Mouse (Mus musculus) neural tube, embryonic 14.5 days (tissue): ENCODE results near the gene Nus1. TPM values are rescaled to one million over a fixed set of nuclear protein-coding genes. Genes with fewer than 3 reads are reported as not detected.

Experiments
- ATAC-seq: fragments of 200-750 bp; cut with Nextera tagmentation; 2 replicates; pipeline ENCODE4 v1.8.0; 2017; ENCODE audit warnings: low read depth, mild to moderate bottlenecking, moderate TSS enrichment, moderate library complexity
- H3K27ac ChIP-seq: fragments of 300-500 bp; sonication (generic); 2 replicates; pipeline ENCODE4 v1.5.1; 2014; ENCODE audit warnings: low read depth, mild to moderate bottlenecking, control low read depth, low read length, moderate library complexity, mixed read lengths
- H3K27me3 ChIP-seq: fragments of 300-500 bp; sonication (generic); 2 replicates; pipeline ENCODE4 v1.6.1; 2014; ENCODE audit warnings: low read length; ENCODE audit not compliant: control insufficient read depth, insufficient read depth
- H3K36me3 ChIP-seq: fragments of 300-500 bp; sonication (generic); 2 replicates; pipeline ENCODE4 v1.6.1; 2014; ENCODE audit warnings: low read length, mixed read lengths; ENCODE audit not compliant: control insufficient read depth, insufficient read depth
- H3K4me1 ChIP-seq: fragments of 300-500 bp; sonication (generic); 2 replicates; pipeline ENCODE4 v1.6.1; 2014; ENCODE audit warnings: low read length; ENCODE audit not compliant: control insufficient read depth, insufficient read depth
- H3K4me2 ChIP-seq: fragments of 300-500 bp; sonication (generic); 2 replicates; pipeline ENCODE4 v1.6.1; 2014; ENCODE audit warnings: mild to moderate bottlenecking, low read depth, low read length, control low read depth
- H3K4me3 ChIP-seq: fragments of 300-500 bp; sonication (generic); 2 replicates; pipeline ENCODE4 v1.5.1; 2014; ENCODE audit warnings: low read depth, low read length, control low read depth, mixed read lengths
- H3K9ac ChIP-seq: fragments of 300-500 bp; sonication (generic); replicated peaks from 2 replicates; pipeline ENCODE4 v1.6.1; 2014; ENCODE audit warnings: low read depth, mild to moderate bottlenecking, control low read depth, low read length, mixed read lengths
- H3K9me3 ChIP-seq: fragments of 300-500 bp; sonication (generic); 2 replicates; pipeline ENCODE4 v1.6.1; 2016; ENCODE audit warnings: low read length; ENCODE audit not compliant: control insufficient read depth
- WGBS: fragments of 180-500 bp; shearing (Covaris S2); extraction: QIAGEN DNeasy Blood & Tissue Kit; methylation state at CpG from one replicate; pipeline ENCODE4 v1.1.7; 2014; 5-methylcytosine and 5-hydroxymethylcytosine counted together
- polyA plus RNA-seq: library from polyadenylated mRNA; unstranded; fragments of >200 nt; fragmentation: Nextera tagmentation; extraction: Ambion mirVana; gene quantifications from 2 replicates; pipeline ENCODE4 v1.2.1, GENCODE M21; 2014

Nus1 gene
- polyA plus RNA-seq, 1 experiment from 2014 or later, result 24.7 TPM

DNA sequence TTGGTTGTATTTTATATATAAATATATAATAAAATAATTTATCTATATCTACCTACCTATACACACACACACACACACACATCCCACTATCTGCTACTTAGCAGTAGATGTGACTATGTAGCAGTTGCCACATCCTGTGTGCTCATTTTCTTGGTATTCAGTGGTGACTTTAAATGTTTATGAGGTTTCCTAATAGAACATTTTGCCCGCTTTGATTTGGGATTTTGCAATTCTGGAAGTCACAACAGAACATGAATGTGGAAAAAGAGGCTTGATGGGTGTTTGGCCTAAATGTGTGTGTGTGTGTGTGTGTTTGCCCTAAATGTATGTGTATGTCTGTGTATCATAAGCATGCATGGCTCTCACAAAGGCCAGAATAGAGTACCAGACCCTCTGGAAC, 33.8 kb upstream of the Nus1 start:
- H3K4me1 ChIP-seq, result peaks cover 12% of the 10 kb centered on the region
- H3K27me3 ChIP-seq, result no peaks in the 10 kb centered on the region
- no peak overlapping the region for H3K4me2 ChIP-seq
- H3K36me3 ChIP-seq, result no peaks in the 10 kb centered on the region
- H3K4me3 ChIP-seq, result no peak overlapping the region
- H3K9me3 ChIP-seq, result no peaks in the 10 kb centered on the region
- H3K9ac ChIP-seq, result no peak overlapping the region
- no peak for ATAC-seq
- no peak overlapping the region for H3K27ac ChIP-seq
- WGBS, result 92% methylated on average over 1 of the region's 1 CpGs

DNA sequence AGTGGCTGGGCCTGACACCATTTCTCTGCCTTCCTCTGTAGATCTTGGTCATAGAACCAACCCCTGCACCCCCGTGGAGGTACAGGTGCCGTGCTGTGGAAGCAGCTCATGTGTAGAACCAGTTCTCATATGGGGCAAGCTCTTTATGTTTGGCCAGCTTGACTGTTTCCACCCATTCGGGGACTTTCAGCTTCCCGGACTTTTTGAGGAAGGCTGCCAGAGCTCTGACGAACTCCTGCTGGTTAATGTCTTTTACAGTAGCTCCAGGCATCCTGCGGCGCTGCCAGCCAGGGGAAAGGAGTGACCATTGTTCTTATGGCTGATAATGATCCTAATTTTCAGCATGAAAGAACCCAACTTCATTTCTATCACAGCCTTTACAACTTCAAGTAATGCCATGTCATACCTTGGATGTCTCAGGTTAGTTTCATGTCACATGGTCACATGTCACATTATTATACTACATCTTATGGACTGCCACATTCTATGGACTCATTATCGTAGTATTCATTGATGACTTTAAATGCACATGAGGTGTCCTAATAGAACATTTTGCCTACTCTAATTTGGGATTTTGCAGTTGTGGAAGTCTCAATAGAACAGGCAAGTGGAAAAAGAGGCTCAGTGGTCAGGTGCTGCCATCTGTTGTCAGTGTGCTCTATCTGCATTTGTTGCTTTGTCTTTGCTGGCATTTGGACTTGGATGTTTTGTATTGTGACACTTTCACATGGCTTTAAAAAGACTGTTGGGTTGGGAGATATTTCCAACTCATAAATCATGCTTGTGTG, 32.3 kb upstream of the Nus1 start:
- Histone ChIP-seq H3K36me3 (no peaks in the 10 kb centered on the region), H3K9me3 (no peaks in the 10 kb centered on the region), H3K4me2 (no peak overlapping the region), H3K27ac (no peak overlapping the region), H3K4me3 (no peak overlapping the region), H3K9ac (no peak overlapping the region), H3K4me1 (peaks cover 4% of the 10 kb centered on the region; the same call in 1 of the 2 replicates), H3K27me3 (no peaks in the 10 kb centered on the region)
- no peak for ATAC-seq
- WGBS, result 35% methylated on average over 8 of the region's 8 CpGs

DNA sequence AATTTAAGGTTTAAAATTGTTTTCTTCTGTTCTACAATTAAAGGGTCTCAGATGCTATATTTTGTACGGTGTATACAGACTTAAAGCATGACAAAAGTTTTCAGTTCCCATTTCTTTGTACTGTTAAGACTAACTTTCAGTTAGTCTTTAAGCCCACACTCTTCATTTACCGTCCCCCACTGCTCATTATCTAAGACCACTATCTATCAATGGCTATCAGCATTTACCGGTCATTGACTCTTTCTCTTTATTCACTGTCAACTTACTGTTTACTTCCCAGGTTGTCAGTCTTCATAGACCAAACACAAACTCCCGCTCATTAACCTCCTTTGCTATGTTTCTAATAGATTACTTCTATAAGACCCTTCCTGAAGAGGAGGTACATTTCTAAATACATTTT, 30.2 kb upstream of the Nus1 start:
- Histone ChIP-seq H3K4me3 (no peak overlapping the region), H3K27me3 (no peaks in the 10 kb centered on the region), H3K4me2 (no peak overlapping the region), H3K4me1 (peaks cover 4% of the 10 kb centered on the region; the same call in 1 of the 2 replicates), H3K9me3 (no peaks in the 10 kb centered on the region), H3K36me3 (no peaks in the 10 kb centered on the region), H3K27ac (no peak overlapping the region), H3K9ac (no peak overlapping the region)
- WGBS, result 85% methylated on average over 4 of the region's 4 CpGs
- ATAC-seq, result no peak

DNA sequence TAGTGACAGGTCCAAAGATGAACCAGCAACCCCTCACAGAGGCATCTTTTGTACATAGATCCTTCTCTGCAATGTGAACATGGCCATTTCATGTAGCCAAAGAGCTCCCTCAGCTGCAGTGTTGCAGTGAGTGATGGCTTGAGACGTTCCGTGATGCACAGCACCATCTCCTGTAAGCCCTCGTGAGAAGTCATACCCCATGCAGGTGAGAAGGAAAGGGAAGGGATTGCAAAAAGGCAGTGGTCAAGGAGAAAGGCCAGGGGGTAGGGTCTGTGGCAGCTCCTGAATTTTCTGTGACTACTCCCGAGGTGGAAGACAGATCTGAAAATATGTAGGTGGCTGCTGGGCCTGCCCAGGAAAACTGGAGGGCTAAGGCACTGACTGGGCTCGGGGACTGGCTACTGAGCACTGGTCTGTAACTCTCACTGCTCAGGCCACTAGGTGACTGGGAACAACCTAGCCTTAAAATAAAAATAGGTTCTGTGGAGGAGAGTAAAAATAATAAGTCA, 28.4 kb upstream of the Nus1 start, which contains the start of gene Nepn:
TSS of gene Nepn (plus strand) at position 51 of the 509 bp plus-strand sequence.
- no peak within 1 kb of the TSS for H3K9ac ChIP-seq
- no peaks in the 10 kb centered on the region for H3K36me3 ChIP-seq
- H3K27ac ChIP-seq, result no peak within 1 kb of the TSS
- H3K9me3 ChIP-seq, result no peaks in the 10 kb centered on the region
- ATAC-seq, result no peak
- no peak within 1 kb of the TSS for H3K4me3 ChIP-seq
- WGBS, result 78% methylated on average over 5 of the region's 5 CpGs
- H3K4me2 ChIP-seq, result no peak within 1 kb of the TSS
- H3K4me1 ChIP-seq, result no peaks in the 10 kb centered on the region
- H3K27me3 ChIP-seq, result no peaks in the 10 kb centered on the region

DNA sequence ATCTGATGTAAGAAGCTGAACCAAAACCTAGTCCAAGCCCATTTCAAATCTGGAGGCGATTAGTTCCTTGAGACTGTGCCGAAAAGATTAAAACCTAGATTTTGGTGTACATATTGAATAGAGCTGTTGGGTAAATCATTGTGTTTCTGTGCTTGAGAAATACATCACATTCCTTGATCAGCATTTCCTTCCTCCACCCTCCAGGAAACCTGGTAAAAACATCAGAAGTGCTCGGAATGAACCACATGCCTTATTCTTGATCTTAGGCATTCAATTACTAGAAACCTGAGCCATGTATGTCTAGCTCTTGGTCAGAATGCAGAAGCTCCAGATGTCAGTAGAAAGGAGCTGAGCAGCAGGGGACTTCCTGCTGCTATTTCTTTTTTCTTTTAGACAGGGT, 27.9 kb upstream of the Nus1 start:
- Histone ChIP-seq H3K27me3 (no peaks in the 10 kb centered on the region), H3K27ac (no peak overlapping the region), H3K36me3 (no peaks in the 10 kb centered on the region), H3K4me1 (no peaks in the 10 kb centered on the region), H3K9ac (no peak overlapping the region), H3K4me3 (no peak overlapping the region), H3K9me3 (no peaks in the 10 kb centered on the region), H3K4me2 (no peak overlapping the region)
- ATAC-seq, result no peak
- WGBS, result 82% methylated on average over 3 of the region's 3 CpGs

DNA sequence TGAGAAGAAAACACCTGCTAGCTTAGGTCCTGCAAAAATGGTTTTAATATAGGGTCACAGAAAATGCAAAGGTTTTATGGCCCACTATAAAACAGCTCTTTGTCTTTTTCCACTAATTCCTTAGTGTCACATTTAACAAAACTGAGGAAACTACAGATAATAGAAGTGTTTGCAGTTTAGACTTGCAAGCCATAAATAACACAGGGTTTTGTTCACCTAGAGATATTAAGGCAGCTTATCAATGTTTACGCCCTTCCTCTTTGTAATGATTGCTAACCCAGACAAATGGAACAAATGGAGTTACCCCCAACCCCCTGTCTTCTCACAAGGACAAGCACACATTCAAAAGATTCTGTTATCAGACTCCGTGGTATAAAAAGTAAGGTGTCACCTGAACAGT, 26.1 kb upstream of the Nus1 start:
- H3K9ac ChIP-seq, result no peak overlapping the region
- no peak overlapping the region for H3K27ac ChIP-seq
- no peak for ATAC-seq
- no peaks in the 10 kb centered on the region for H3K36me3 ChIP-seq
- 60% methylated on average over 2 of the region's 2 CpGs for WGBS
- H3K4me3 ChIP-seq, result no peak overlapping the region
- no peaks in the 10 kb centered on the region for H3K9me3 ChIP-seq
- H3K4me1 ChIP-seq, result no peaks in the 10 kb centered on the region
- H3K4me2 ChIP-seq, result no peak overlapping the region
- no peaks in the 10 kb centered on the region for H3K27me3 ChIP-seq

DNA sequence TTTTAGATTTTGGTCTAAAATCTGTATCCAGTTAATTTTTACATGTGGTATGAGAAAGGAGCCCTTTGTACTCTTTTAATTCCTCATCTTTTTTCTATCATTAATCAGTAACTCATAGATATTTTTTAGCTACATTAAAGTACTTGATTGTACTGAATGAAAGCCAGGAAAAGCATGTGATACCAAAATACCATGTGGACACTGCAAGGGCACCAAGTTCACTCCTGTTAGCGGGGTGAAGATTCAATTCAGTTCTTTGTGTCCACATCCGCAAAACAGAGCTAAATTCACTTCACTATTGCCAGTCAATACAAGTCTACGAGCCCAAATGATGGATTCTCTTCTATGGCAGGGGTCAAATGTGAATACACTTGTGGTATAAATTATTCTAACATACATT, 20.7 kb upstream of the Nus1 start:
- no peaks in the 10 kb centered on the region for H3K9me3 ChIP-seq
- no peaks in the 10 kb centered on the region for H3K36me3 ChIP-seq
- ATAC-seq, result no peak
- no peaks in the 10 kb centered on the region for H3K4me1 ChIP-seq
- H3K4me3 ChIP-seq, result no peak overlapping the region
- no peaks in the 10 kb centered on the region for H3K27me3 ChIP-seq
- no peak overlapping the region for H3K4me2 ChIP-seq
- H3K27ac ChIP-seq, result no peak overlapping the region
- 94% methylated on average over 3 of the region's 3 CpGs for WGBS
- H3K9ac ChIP-seq, result no peak overlapping the region

DNA sequence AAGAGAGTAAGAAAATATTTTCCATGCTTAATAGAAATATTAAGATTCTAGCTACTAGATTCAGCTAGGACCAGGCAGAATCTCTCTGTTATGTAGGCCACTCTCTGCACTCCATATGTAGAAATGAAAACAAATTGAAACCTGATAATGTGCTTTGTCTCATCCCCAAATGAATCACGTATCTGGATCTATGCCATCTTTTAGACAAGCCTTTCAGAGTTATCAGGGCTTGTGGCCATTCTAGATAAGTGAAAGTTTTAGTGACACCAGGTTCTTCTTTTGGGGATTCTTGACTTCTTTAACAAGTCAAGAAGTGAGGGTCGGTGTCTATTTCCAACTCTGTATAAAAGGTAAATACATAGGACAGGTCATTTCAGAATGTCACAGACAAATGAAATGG, 18.6 kb upstream of the Nus1 start:
- H3K4me1 ChIP-seq, result no peaks in the 10 kb centered on the region
- no peak overlapping the region for H3K4me2 ChIP-seq
- 83% methylated on average over 2 of the region's 2 CpGs for WGBS
- H3K9me3 ChIP-seq, result no peaks in the 10 kb centered on the region
- H3K4me3 ChIP-seq, result no peak overlapping the region
- no peaks in the 10 kb centered on the region for H3K27me3 ChIP-seq
- H3K9ac ChIP-seq, result no peak overlapping the region
- no peaks in the 10 kb centered on the region for H3K36me3 ChIP-seq
- H3K27ac ChIP-seq, result no peak overlapping the region
- ATAC-seq, result no peak

DNA sequence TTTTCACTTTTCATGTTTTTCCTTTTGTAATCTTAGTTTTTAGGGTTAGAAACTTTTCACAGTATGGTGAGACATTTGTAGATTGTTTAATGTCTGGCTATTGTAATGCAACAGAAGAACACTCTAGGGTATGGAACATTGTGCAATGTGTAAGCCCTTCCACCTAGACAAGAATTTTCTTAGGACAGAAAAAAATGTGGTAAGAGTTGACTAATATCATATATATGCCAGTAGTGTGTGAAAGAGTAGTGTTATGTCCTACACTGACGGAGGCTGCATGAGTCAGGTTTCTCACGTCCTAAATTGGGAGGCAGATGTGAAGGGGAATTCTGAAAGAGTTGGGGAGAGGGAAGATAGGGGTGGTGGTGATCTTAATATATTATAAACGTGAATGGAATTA, 17.6 kb upstream of the Nus1 start:
- H3K4me2 ChIP-seq, result no peak overlapping the region

More for the DNA sequence above, 17.6 kb upstream of the Nus1 start:
- no peaks in the 10 kb centered on the region for H3K9me3 ChIP-seq
- no peaks in the 10 kb centered on the region for H3K4me1 ChIP-seq
- no peak for ATAC-seq
- H3K36me3 ChIP-seq, result no peaks in the 10 kb centered on the region
- 66% methylated on average over 3 of the region's 3 CpGs for WGBS
- no peak overlapping the region for H3K27ac ChIP-seq
- H3K27me3 ChIP-seq, result no peaks in the 10 kb centered on the region
- no peak overlapping the region for H3K9ac ChIP-seq
- H3K4me3 ChIP-seq, result no peak overlapping the region
